Mouse (Mus musculus) liver, adult 2 months (tissue): ENCODE measurements around the gene Iqcf4.

Source experiments
- CTCF ChIP-seq: fragments of 200-500 bp; IDR thresholded peaks from 2 replicates; pipeline ENCODE4 v1.5.1; 2011; ENCODE audit warnings: low read depth, low read length, control low read depth
- POLR2A ChIP-seq: fragments of 200-500 bp; IDR thresholded peaks from 2 replicates; pipeline ENCODE4 v1.6.1; 2011; ENCODE audit warnings: low read length, control low read depth; ENCODE audit not compliant: insufficient read depth; ENCODE audit errors: extremely low read depth

DNA sequence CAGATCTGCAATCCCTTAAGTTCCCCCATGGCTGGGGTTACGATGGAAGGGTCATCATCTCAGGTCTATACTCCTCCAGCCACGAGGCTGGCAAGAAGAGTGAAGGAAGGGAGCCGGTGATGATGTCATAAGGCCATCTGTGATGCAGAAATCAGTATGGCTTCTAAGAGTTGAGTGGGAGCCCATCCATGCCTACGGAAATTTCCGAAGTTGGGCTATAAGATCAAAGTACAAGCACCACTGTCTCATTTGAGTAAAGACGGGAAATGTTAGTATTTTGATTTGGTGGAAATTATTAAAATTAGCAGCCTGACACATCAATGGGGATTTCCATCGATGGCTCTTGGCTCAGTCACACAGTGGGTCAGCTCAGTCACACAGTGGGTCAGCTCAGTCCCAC is at the start of gene Iqcf4:
- TF ChIP-seq CTCF (no peak), POLR2A (no peak)
